Mouse (Mus musculus) liver, embryonic 14.5 days (tissue): ENCODE data around the gene Zbtb44. TPM values are rescaled to one million over a fixed set of nuclear protein-coding genes. Genes with fewer than 3 reads are reported as not detected.

Experiments used
- ATAC-seq: fragments of 200-750 bp; cut with Nextera tagmentation; 2 replicates; pipeline ENCODE4 v1.8.0; 2017; ENCODE audit warnings: moderate number of reproducible peaks, mild to moderate bottlenecking, moderate library complexity; ENCODE audit not compliant: insufficient read depth
- DNase-seq, 3 experiments: peaks; one replicate each; pipeline ENCODE4 v3.0.0-alpha.2; 2012 to 2013; ENCODE audit warnings: low read depth in 3 of 3, low spot score in 3 of 3
- H3K27ac ChIP-seq: fragments of 300-500 bp; sonication (generic); 2 replicates; pipeline ENCODE4 v1.5.1; 2014; ENCODE audit warnings: moderate library complexity, mild to moderate bottlenecking, control low read depth, inconsistent platforms
- H3K27me3 ChIP-seq: fragments of 300-500 bp; sonication (generic); 2 replicates; pipeline ENCODE4 v1.6.1; 2014; ENCODE audit warnings: mild to moderate bottlenecking, low read length, moderate library complexity; ENCODE audit not compliant: control insufficient read depth, insufficient read depth
- H3K36me3 ChIP-seq: fragments of 300-500 bp; sonication (generic); replicated peaks from 2 replicates; pipeline ENCODE4 v1.6.1; 2014; ENCODE audit warnings: low read depth; ENCODE audit not compliant: control insufficient read depth, insufficient read depth
- H3K4me1 ChIP-seq, 2 experiments: fragments of 200-500 bp in 1 of 2; fragments of 300-500 bp in 1 of 2; sonication (generic) in 1 of 2; replicated peaks; 2 replicates each; pipeline ENCODE4 v1.6.1; 2012 to 2014; ENCODE audit warnings: antibody characterized with exemption in 1 of 2, inconsistent platforms in 1 of 2, low read length in 1 of 2; ENCODE audit not compliant: control insufficient read depth in 2 of 2, insufficient read depth in 2 of 2
- H3K4me2 ChIP-seq: fragments of 300-500 bp; sonication (generic); 2 replicates; pipeline ENCODE4 v1.6.1; 2014; ENCODE audit warnings: low read depth, mild to moderate bottlenecking, control low read depth, moderate library complexity
- H3K4me3 ChIP-seq, 2 experiments: fragments of 200-500 bp in 1 of 2; fragments of 300-500 bp in 1 of 2; sonication (generic) in 1 of 2; 2 replicates each; pipeline ENCODE4 v1.5.1; 2012 to 2014; ENCODE audit warnings: low read depth in 2 of 2, low read length in 2 of 2, mild to moderate bottlenecking in 2 of 2, control low read depth in 1 of 2, inconsistent platforms in 1 of 2, moderate library complexity in 1 of 2; ENCODE audit not compliant: insufficient read depth in 1 of 2
- H3K9ac ChIP-seq: fragments of 300-500 bp; sonication (generic); replicated peaks from 2 replicates; pipeline ENCODE4 v1.6.1; 2014; ENCODE audit warnings: mild to moderate bottlenecking, control low read depth, moderate library complexity
- H3K9me3 ChIP-seq: fragments of 300-500 bp; sonication (generic); 2 replicates; pipeline ENCODE4 v1.6.1; 2016; ENCODE audit warnings: low read length, mixed read lengths; ENCODE audit not compliant: control insufficient read depth
- CTCF ChIP-seq: IDR thresholded peaks from 2 replicates; pipeline ENCODE4 v1.5.1; 2016; ENCODE audit warnings: antibody characterized with exemption, low read depth, control low read depth
- EP300 ChIP-seq: IDR thresholded peaks from 2 replicates; pipeline ENCODE4 v1.6.1; 2016; ENCODE audit warnings: antibody characterized with exemption, low read depth
- WGBS: fragments of 180-500 bp; shearing (Covaris S2); extraction: QIAGEN DNeasy Blood & Tissue Kit; methylation state at CpG from one replicate; pipeline ENCODE4 v1.1.7; 2014; ENCODE audit not compliant: insufficient replicate concordance; 5-methylcytosine and 5-hydroxymethylcytosine counted together
- polyA plus RNA-seq, 2 experiments: library from polyadenylated mRNA; depleted of rRNA in 1 of 2; stranded (reverse) in 1 of 2; unstranded in 1 of 2; fragments of >200 nt; fragmentation: Nextera tagmentation in 1 of 2; extraction: Ambion mirVana in 1 of 2; gene quantifications; 2 replicates each; pipeline versions ENCODE4 v1.2.1 to v1.2.3; 2012 to 2014

Zbtb44 gene
- polyA plus RNA-seq, 2 experiments: 4.0 to 6.3 TPM

- no peaks in the 10 kb centered on the region for H3K27me3 ChIP-seq
- H3K27ac ChIP-seq: no peak overlapping the region
- 71% methylated on average over 2 of the region's 2 CpGs for WGBS
- no peak overlapping the region for H3K4me3 ChIP-seq
- no peaks in the 10 kb centered on the region for H3K9me3 ChIP-seq
- DNase-seq (no peak), ATAC-seq (no peak)
- H3K4me2 ChIP-seq: no peak overlapping the region
- TF ChIP-seq EP300 (no peak), CTCF (no peak)
- H3K4me1 ChIP-seq: no peaks in the 10 kb centered on the region
- no peak overlapping the region for H3K9ac ChIP-seq
- peaks cover 7% of the 10 kb centered on the region for H3K36me3 ChIP-seq
These were observed 28.3 kb downstream of the Zbtb44 start for GRCm38 (mm10) chr9:31058723-31059122.

DNA sequence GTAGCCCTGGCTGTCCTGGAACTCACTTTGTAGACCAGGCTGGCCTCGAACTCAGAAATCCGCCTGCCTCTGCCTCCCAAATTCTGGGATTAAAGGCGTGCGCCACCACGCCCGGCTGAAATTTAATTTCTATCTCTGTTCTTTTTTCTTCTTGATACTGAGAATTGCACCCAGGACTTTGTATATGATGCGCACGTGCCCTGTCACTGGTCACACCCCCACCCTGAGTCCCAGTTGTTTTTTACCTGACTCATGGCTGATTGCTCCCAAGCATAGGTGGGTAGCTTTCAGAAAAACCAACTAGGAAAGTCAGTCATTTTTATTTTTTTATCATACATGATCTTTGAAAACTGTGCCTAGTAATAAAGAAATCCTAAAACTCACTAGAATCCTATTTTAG, 40.3 kb downstream of the Zbtb44 start:
- Histone ChIP-seq H3K36me3 (peaks cover 5% of the 10 kb centered on the region; the same call in 1 of the 2 replicates), H3K4me2 (no peak overlapping the region), H3K4me3 (no peak overlapping the region), H3K27me3 (no peaks in the 10 kb centered on the region), H3K9me3 (no peaks in the 10 kb centered on the region), H3K4me1 (no peaks in the 10 kb centered on the region), H3K27ac (no peak overlapping the region), H3K9ac (no peak overlapping the region)
- no peak for DNase-seq
- TF ChIP-seq CTCF (no peak), EP300 (no peak)
- no peak for ATAC-seq
- WGBS: 85% methylated on average over 8 of the region's 8 CpGs

GRCm38 (mm10) chr9:31072256-31072655, 41.8 kb downstream of the Zbtb44 start:
- no peak for ATAC-seq
- H3K9me3 ChIP-seq: no peaks in the 10 kb centered on the region
- H3K9ac ChIP-seq: no peak overlapping the region
- no peaks in the 10 kb centered on the region; the same call in 1 of the 2 replicates for H3K36me3 ChIP-seq
- no peaks in the 10 kb centered on the region for H3K27me3 ChIP-seq
- TF ChIP-seq EP300: no peak
- TF ChIP-seq CTCF: no peak
- no peak overlapping the region for H3K27ac ChIP-seq
- H3K4me1 ChIP-seq: no peaks in the 10 kb centered on the region
- 80% methylated on average over 5 of the region's 5 CpGs for WGBS
- no peak for DNase-seq
- no peak overlapping the region for H3K4me3 ChIP-seq
- no peak overlapping the region for H3K4me2 ChIP-seq

DNA sequence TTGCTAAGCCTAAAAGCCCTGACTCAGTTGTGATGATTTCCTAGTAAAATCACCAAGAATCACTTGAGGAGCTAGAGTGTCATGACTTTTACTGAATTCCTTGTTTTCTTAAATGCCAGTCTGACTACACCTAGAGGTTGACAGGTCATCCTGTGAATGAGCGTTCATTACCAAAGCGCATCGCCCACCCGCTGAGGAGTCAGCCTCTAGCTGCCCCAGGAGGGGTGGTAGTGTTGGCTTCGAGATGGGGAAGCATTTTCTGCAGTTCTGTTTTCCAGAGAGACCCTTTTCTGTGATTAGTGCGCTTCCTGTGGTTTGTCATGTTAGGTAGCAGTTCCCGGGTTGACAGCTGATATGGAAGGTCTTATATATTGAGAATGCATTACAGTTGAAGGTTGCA, 43.4 kb downstream of the Zbtb44 start:
- no peak for ATAC-seq
- Histone ChIP-seq H3K27ac (no peak overlapping the region), H3K9ac (no peak overlapping the region), H3K27me3 (no peaks in the 10 kb centered on the region), H3K4me1 (no peaks in the 10 kb centered on the region), H3K4me2 (no peak overlapping the region), H3K9me3 (no peaks in the 10 kb centered on the region), H3K36me3 (no peaks in the 10 kb centered on the region; the same call in 1 of the 2 replicates), H3K4me3 (no peak overlapping the region)
- TF ChIP-seq CTCF: no peak
- TF ChIP-seq EP300: no peak
- DNase-seq: no peak
- WGBS: 58% methylated on average over 7 of the region's 7 CpGs

- ATAC-seq (no peak), DNase-seq (no peak)
- no peak for TF ChIP-seq EP300
- Histone ChIP-seq H3K4me1 (no peaks in the 10 kb centered on the region), H3K4me3 (no peak overlapping the region), H3K4me2 (no peak overlapping the region), H3K9me3 (no peaks in the 10 kb centered on the region), H3K27ac (no peak overlapping the region), H3K27me3 (no peaks in the 10 kb centered on the region), H3K9ac (no peak overlapping the region), H3K36me3 (no peaks in the 10 kb centered on the region; the same call in 1 of the 2 replicates)
- 87% methylated on average over 10 of the region's 10 CpGs for WGBS
These were observed 44.4 kb downstream of the Zbtb44 start for GRCm38 (mm10) chr9:31074836-31075235.
